Mouse (Mus musculus): ENCODE measurements around the gene Pcna. TPM values are rescaled to one million over a fixed set of nuclear protein-coding genes. Genes with fewer than 3 reads are reported as not detected.

Gene Pcna
- polyA plus RNA-seq, 1 experiment from 2014 or later = 273 TPM

DNA sequence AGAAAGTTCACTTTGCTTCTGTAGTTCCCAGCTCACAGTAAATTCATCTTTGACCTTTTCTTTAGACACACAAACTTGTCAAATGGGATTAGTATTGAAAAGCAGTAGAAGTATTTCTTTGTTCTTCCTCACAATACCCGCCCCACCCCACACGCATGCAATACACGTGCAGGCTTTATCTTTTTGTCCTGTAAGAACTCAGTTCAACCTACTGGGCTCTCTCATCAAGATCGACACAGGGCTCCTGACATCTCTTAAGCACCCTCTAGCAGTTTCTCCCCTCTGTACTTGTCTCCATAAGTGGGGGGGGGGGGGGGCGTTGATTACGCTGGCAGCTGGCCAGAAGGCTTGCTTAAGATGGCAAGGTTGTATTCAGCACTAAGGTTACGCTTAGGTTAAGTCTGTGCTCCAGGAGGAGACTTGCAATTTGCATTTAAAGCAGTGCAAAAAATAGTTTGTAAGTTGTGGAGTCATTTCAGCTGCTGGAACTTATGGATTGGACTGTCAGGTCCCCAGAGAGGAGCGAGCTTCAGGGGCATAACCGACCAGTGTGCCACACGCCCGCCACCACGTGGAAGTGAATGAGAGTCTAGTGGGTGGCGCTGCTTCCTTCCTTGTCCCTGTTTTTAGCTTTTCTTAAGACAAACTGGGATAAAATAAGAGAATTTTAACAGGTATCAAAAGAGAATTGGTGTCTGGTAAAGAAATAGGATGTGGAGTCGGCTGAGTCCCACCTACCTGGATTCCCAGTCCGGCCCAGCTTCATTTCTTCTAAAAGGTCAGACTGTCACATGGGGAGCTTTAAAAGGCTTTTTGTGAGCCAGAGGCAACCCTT, 30.3 kb upstream of the Pcna start:
- Histone ChIP-seq H3K27me3 (ENCODE audit: insufficient read depth, poor library complexity, severe bottlenecking) (peaks cover 10% of the 10 kb centered on the region), H3K9me3 (no peaks in the 10 kb centered on the region), H3K4me3 (peak overlapping the region; percentile 24; the same call in 1 of the 2 replicates), H3K4me1 (peaks cover 41% of the 10 kb centered on the region), H3K36me3 (peaks cover 12% of the 10 kb centered on the region), H3K27ac (peak overlapping the region; percentile 81)
- peak; percentile 81 for DNase-seq (ENCODE audit: low spot score)
- 54% methylated on average over 15 of the region's 15 CpGs for WGBS

DNA sequence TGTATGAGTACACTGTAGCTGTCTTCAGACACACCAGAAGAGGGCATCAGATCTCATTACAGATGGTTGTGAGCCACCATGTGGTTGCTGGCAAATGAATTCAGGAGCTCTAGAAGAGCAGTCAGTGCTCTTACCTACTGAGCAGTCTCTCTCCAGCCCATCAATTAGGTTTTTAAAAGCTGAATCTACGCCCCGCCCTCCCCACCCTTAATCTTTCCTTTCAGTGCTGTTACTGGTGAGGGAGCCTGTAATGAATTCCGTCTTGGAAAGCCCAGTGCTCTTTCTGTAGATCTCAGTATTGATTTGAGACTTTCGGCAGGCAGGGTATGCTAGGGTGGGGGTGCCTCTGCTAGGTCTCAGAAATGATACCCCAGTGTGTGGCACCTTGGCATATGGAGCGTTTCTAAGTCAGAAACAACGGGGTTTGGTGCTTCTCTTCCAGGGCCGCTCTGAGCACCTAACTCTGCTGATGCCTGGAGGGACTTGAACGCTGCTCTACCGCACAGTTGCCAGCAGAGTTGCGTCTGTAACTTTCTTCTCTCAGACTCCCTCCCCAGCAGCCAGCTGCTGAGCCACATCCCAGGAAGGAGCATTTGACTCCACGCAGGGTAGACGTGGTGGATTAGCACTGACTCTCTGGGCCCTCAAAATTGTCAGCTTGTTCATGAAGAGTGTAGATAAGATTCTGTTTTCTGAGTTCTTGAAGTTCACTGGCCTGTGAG, 29.5 kb upstream of the Pcna start:
- no peaks in the 10 kb centered on the region for H3K9me3 ChIP-seq
- H3K4me3 ChIP-seq = peak overlapping the region; percentile 24; the same call in 1 of the 2 replicates
- H3K27ac ChIP-seq = peak overlapping the region; percentile 81
- DNase-seq (ENCODE audit: low spot score) = peak; percentile 76
- 27% methylated on average over 12 of the region's 12 CpGs for WGBS
- H3K36me3 ChIP-seq = peaks cover 12% of the 10 kb centered on the region
- H3K4me1 ChIP-seq = peaks cover 46% of the 10 kb centered on the region
- H3K27me3 ChIP-seq (ENCODE audit: insufficient read depth, poor library complexity, severe bottlenecking) = peaks cover 10% of the 10 kb centered on the region

DNA sequence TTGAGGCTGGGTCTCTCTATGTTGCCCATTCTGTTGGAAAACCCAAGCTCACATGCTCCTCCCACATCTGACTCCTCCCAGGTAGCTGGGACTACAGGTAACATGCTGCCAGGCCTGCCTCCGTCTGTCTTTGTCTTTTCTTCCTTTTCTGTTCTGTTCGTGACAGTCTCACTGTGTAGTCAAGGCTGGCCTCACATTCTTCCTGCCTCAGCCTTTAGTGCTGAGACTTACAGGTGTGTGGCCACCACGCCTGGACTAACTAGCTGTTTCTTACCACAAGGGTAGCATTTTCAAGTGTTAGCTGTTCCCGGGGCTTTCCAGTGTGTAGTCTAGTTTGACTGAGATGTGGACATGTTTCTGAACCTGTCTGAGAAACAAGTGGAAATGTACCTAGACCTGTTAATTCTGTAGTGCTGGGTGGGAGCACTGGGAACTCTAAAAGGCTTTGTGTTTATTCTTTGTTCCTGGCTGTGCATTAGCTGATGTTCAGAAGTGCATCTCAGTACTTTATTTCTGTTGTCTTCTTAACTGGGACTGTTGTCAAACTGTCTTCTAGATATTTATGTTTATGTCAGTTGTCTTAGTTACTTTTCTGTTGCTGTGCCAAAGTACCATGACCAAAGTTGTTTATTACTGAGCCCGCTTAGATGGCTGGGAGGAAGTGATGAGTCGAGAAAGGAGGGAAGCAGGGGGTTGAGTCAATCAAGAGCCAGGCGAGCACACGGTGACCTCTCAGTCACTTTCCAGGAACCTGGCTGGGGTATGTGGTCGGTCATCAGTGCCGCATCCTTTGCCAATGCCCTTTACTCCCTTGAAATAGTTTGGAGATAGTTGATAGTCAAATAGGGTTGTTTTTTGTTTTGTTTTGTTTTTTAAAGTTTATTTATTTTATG, 28.7 kb upstream of the Pcna start:
- H3K27ac ChIP-seq = no peak overlapping the region
- no peak overlapping the region for H3K4me3 ChIP-seq
- peaks cover 10% of the 10 kb centered on the region for H3K27me3 ChIP-seq (ENCODE audit: insufficient read depth, poor library complexity, severe bottlenecking)
- H3K4me1 ChIP-seq = peaks cover 46% of the 10 kb centered on the region
- H3K9me3 ChIP-seq = no peaks in the 10 kb centered on the region
- peaks cover 12% of the 10 kb centered on the region for H3K36me3 ChIP-seq
- DNase-seq (ENCODE audit: low spot score) = no peak
- 54% methylated on average over 10 of the region's 10 CpGs for WGBS

DNA sequence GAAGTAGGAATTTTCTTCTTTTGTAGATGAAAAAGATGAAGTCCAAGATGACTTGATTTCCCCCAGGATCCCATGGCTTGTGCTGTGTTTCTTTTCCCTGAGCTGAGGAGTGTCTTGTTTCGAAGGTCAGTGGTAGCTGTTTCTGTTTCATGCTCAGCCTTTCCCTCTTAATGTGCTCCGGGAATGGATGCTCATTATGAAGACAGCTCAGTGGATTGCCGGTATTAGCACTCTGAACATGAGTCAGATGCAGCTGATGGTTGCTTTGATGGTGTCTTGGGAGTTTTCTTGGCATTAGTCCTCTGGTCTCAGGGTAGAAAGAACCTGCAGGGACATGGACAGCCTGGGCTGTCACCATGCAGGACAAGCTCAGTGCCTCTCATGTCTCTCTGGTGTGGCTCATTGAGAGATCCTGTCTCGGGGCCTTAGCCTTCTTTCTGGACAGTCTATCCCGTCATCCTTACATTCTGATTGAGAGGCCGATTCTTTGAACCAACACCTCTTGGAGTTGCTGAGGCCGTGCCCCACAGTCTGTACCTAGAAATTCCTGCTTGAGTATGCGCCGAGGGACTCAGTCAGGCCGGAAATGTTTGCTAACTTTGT, 27.5 kb upstream of the Pcna start:
- 90% methylated on average over 10 of the region's 10 CpGs for WGBS
- peaks cover 12% of the 10 kb centered on the region for H3K36me3 ChIP-seq
- H3K27ac ChIP-seq = no peak overlapping the region
- H3K4me1 ChIP-seq = peaks cover 46% of the 10 kb centered on the region
- H3K4me3 ChIP-seq = no peak overlapping the region
- peaks cover 10% of the 10 kb centered on the region for H3K27me3 ChIP-seq (ENCODE audit: insufficient read depth, poor library complexity, severe bottlenecking)
- H3K9me3 ChIP-seq = no peaks in the 10 kb centered on the region
- DNase-seq (ENCODE audit: low spot score) = no peak

DNA sequence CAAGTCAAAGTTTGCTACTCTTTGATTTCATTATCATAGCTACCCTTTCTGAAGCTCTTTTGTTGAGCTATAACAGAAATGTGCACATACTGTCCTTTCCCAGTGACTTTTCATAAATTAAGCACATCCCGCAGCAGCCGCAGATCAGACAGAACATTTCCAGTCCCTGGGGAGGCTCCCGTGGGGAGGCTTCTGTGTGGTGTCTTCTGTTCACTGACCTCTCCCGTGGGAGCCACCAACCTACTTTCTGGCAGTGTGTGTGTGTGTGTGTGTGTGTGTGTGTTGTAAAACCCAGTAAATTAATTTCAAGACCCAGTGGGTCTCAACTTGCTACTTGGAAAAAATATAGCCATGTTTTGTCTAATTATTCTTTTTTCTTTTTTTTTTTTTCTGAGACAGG, 26.9 kb upstream of the Pcna start:
- no peak overlapping the region for H3K27ac ChIP-seq
- WGBS = 86% methylated on average over 4 of the region's 4 CpGs
- no peak overlapping the region for H3K4me3 ChIP-seq
- H3K4me1 ChIP-seq = peaks cover 42% of the 10 kb centered on the region
- H3K36me3 ChIP-seq = peaks cover 8% of the 10 kb centered on the region
- peaks cover 10% of the 10 kb centered on the region for H3K27me3 ChIP-seq (ENCODE audit: insufficient read depth, poor library complexity, severe bottlenecking)
- no peak for DNase-seq (ENCODE audit: low spot score)
- H3K9me3 ChIP-seq = no peaks in the 10 kb centered on the region

DNA sequence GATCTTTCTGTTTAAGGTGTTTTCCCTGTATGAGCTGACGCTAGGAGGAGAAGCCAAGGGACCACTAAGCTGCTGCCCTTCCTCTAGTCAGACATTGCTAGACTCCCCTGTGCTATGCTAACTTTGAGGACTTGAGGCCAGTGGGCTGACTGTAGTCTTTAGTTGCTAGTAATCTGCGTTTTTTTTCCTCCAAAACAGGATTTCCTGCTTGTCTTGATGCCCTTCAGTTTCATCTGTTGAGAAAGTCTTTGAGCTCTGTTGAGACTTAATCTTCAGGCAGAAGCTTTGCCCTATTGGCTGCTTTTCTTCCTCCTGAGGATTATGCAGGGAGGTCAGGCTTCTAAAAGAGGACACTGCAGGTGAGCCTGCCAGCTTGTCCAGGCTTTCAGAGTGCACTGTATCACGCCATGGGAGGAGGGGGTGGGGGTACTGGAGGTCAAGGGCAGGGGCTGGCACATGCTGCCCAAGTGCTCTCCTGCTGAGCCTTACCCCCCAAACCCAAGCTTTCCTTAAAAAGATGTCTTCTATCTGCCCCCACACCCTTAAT, 26.3 kb upstream of the Pcna start:
- Histone ChIP-seq H3K4me1 (peaks cover 36% of the 10 kb centered on the region), H3K4me3 (no peak overlapping the region), H3K27me3 (ENCODE audit: insufficient read depth, poor library complexity, severe bottlenecking) (peaks cover 10% of the 10 kb centered on the region), H3K27ac (no peak overlapping the region), H3K36me3 (peaks cover 8% of the 10 kb centered on the region), H3K9me3 (no peaks in the 10 kb centered on the region)
- no peak for DNase-seq (ENCODE audit: low spot score)
- WGBS = 70% methylated on average over 3 of the region's 3 CpGs

DNA sequence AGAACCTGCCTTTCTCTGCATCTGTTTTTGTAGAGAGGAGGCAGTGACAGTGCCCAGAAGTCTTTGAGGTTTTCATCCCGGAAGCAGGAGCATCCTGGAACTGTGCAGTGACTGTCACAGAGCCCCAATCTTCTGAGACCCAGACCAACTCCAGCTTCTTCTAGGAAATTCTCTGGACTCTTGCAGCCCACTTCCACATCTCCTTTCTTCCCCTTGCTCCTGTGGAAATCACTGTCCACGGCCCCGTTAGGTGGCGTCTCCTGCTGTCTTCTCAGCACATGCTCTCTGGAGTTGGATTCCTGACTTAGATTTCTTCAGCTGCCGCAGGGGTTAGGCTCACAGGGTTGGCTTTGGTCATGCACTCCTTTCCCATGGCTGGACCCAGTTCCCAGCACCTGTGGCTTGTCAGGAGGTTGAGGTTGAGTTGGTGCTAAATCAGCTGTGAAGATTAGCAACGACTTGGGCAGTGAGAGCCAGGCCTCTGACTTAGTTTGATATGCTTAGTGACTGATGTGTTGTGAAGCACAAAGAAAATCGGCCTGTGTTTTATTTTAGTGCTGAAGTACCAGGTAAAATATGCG, 25.2 kb upstream of the Pcna start:
- Histone ChIP-seq H3K4me3 (no peak overlapping the region), H3K9me3 (no peaks in the 10 kb centered on the region), H3K36me3 (peaks cover 8% of the 10 kb centered on the region), H3K27me3 (ENCODE audit: insufficient read depth, poor library complexity, severe bottlenecking) (peaks cover 10% of the 10 kb centered on the region), H3K4me1 (peaks cover 26% of the 10 kb centered on the region), H3K27ac (no peak overlapping the region)
- DNase-seq (ENCODE audit: low spot score) = no peak
- WGBS = 68% methylated on average over 8 of the region's 8 CpGs

DNA sequence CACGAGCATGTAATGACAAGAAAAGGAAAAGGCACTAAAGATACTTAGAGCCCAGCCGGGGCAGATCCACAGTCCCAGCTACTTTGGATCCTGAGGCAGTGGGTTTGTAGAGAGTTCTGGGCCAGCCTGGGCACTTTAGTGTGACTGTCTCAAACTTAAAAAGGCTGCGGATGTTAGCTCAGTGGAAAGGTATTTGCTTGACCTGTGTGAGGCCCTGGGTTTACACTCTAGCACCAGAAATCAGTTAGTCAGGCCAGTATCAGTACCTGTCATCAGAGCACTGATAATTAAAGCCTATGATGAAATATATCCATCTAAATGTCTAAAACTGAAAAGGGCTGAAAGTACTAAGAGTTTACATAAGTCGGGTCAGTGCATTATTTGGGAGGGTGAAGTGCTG, 23.1 kb upstream of the Pcna start:
- Histone ChIP-seq H3K9me3 (no peaks in the 10 kb centered on the region), H3K27me3 (ENCODE audit: insufficient read depth, poor library complexity, severe bottlenecking) (peaks cover 10% of the 10 kb centered on the region), H3K27ac (no peak overlapping the region), H3K4me1 (peaks cover 9% of the 10 kb centered on the region), H3K36me3 (peaks cover 8% of the 10 kb centered on the region), H3K4me3 (no peak overlapping the region)
- 83% methylated on average over 4 of the region's 4 CpGs for WGBS
- DNase-seq (ENCODE audit: low spot score) = no peak

DNA sequence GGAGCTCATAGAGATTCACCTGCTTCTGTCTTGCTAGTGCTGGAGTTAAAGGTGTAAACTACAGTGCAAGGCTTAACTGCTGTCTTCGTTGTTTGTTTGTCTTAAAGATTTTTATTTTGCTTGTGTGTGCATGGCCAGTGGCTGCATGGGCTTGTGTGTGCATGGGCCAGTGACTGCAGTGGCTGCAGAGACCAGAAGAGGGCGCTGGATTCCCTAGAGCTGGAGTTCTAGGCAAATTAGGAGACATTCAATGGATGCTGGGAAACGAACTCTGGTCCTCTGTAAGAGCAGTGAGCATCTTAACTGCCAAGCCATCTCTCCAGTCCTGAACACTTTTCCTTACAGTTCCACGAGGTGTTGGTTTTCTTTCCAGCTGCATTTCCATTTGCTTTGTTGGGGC, 22.4 kb upstream of the Pcna start:
- Histone ChIP-seq H3K27ac (no peak overlapping the region), H3K27me3 (ENCODE audit: insufficient read depth, poor library complexity, severe bottlenecking) (peaks cover 4% of the 10 kb centered on the region), H3K36me3 (peaks cover 4% of the 10 kb centered on the region), H3K4me1 (peaks cover 12% of the 10 kb centered on the region), H3K4me3 (no peak overlapping the region), H3K9me3 (no peaks in the 10 kb centered on the region)
- WGBS = 76% methylated on average over 4 of the region's 4 CpGs
- DNase-seq (ENCODE audit: low spot score) = no peak

DNA sequence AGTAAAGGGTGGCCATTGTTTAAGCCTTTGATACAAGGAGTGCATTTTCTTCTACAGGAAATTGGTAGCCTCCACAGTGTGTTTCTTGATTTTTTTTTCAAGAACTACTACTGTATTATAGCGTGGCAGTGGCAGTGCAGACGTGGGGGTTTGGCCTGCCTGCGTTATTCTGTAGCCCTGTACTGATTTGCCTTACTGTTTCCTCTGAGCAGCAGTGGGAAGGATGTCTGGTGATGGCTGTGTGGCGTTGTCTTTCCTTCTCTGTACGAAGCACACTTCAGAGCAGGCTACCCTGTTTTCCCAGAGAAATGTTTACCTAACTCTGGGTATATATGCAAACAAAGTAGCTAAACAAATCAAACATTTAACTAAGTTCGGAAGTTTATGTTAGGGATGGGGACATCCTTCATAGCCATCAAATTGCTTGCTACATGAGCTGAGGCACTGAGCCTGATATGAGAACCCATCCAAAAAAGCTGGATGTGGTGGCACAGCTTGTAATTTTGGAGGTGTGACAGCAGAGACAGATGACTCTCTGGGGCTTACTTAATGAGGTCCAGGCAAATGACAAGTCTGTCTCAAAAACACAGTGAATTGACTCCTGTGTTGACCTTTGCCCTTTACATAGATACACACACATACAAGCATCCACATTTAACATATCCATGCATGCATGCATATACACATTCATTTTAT, 19.7 kb upstream of the Pcna start:
- Histone ChIP-seq H3K4me3 (no peak overlapping the region), H3K27ac (no peak overlapping the region), H3K4me1 (peaks cover 20% of the 10 kb centered on the region), H3K9me3 (no peaks in the 10 kb centered on the region), H3K36me3 (no peaks in the 10 kb centered on the region; the same call in 1 of the 2 replicates), H3K27me3 (ENCODE audit: insufficient read depth, poor library complexity, severe bottlenecking) (no peaks in the 10 kb centered on the region)
- WGBS = 66% methylated on average over 6 of the region's 6 CpGs
- no peak for DNase-seq (ENCODE audit: low spot score)

DNA sequence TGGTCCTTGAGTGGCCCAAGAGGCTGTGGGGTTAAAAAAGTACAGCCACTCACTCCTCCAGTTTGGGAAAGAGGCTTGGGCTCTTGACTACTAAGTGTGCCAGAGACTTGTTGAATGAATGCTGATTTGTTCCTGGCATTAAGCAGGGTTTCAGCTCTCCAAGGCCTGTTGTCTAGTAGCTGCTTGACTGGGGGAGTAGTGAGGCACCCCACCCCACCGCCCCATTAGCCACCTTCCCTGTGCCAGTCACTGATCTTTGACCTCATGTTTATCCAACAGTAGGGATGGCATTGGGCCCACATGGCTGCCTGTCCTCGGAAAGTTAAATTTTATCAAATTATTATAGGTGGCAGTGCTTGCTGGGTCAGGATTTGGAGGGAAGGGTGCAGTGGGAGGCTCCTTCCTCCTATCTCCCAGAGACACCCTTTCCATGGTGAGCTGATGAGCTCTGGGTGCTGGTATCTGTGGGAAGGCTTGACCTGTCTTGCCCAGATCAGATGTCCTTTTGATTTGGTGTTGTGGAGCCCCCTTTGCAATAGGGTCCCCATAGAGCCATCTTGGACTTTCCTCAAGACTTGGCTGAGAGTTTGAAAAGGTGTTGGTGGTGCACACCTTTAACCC, 17.3 kb upstream of the Pcna start:
- Histone ChIP-seq H3K27me3 (ENCODE audit: insufficient read depth, poor library complexity, severe bottlenecking) (no peaks in the 10 kb centered on the region), H3K4me1 (peaks cover 20% of the 10 kb centered on the region), H3K4me3 (no peak overlapping the region), H3K36me3 (no peaks in the 10 kb centered on the region; the same call in 1 of the 2 replicates), H3K27ac (0 out of 2 replicates have a peak overlapping the region, but pooled peaks have one; percentile 2), H3K9me3 (no peaks in the 10 kb centered on the region)
- WGBS = 63% methylated on average over 2 of the region's 2 CpGs
- peak; percentile 74 for DNase-seq (ENCODE audit: low spot score)

Measured in heart, embryonic 10.5 days (tissue).